Mouse (Mus musculus) intestine, postnatal 0 days (tissue): ENCODE data around the gene Clec1b. TPM values are rescaled to one million over a fixed set of nuclear protein-coding genes. Genes with fewer than 3 reads are reported as not detected.
A peak's percentile ranks its signal among the peaks of the same experiment; 100 is the strongest.

Experiments
- ATAC-seq: fragments of 200-750 bp; cut with Nextera tagmentation; 2 replicates; pipeline ENCODE4 v1.8.0; 2017; ENCODE audit warnings: mild to moderate bottlenecking, moderate TSS enrichment, moderate library complexity
- H3K27ac ChIP-seq: fragments of 300-500 bp; sonication (generic); 2 replicates; pipeline ENCODE4 v1.5.1; 2014; ENCODE audit warnings: mild to moderate bottlenecking, low read depth, low read length, moderate library complexity
- H3K27me3 ChIP-seq: fragments of 300-500 bp; sonication (generic); replicated peaks from 2 replicates; pipeline ENCODE4 v1.6.1; 2014; ENCODE audit warnings: low read length, mixed read lengths; ENCODE audit not compliant: control insufficient read depth, insufficient read depth
- H3K36me3 ChIP-seq: fragments of 300-500 bp; sonication (generic); 2 replicates; pipeline ENCODE4 v1.6.1; 2014; ENCODE audit warnings: mild to moderate bottlenecking, moderate library complexity; ENCODE audit not compliant: control insufficient read depth, insufficient read depth
- H3K4me1 ChIP-seq: fragments of 300-500 bp; sonication (generic); replicated peaks from 2 replicates; pipeline ENCODE4 v1.6.1; 2014; ENCODE audit warnings: antibody characterized with exemption, low read length, mixed read lengths; ENCODE audit not compliant: control insufficient read depth, insufficient read depth
- H3K4me2 ChIP-seq: fragments of 300-500 bp; sonication (generic); replicated peaks from 2 replicates; pipeline ENCODE4 v1.6.1; 2014; ENCODE audit warnings: low read depth, mild to moderate bottlenecking, moderate library complexity
- H3K4me3 ChIP-seq: fragments of 300-500 bp; sonication (generic); 2 replicates; pipeline ENCODE4 v1.5.1; 2014; ENCODE audit warnings: low read depth, low read length
- H3K9ac ChIP-seq: fragments of 300-500 bp; sonication (generic); 2 replicates; pipeline ENCODE4 v1.6.1; 2014; ENCODE audit warnings: mild to moderate bottlenecking, low read depth, low read length
- H3K9me3 ChIP-seq: fragments of 300-500 bp; sonication (generic); 2 replicates; pipeline ENCODE4 v1.6.1; 2016; ENCODE audit warnings: mixed run types; ENCODE audit not compliant: control insufficient read depth
- CTCF ChIP-seq: sonication (generic); IDR thresholded peaks from 2 replicates; pipeline ENCODE4 v1.5.1; 2016; ENCODE audit warnings: low read depth, mild to moderate bottlenecking, control low read depth, antibody characterized with exemption, moderate library complexity
- WGBS: fragments of 180-500 bp; shearing (Covaris S2); extraction: QIAGEN DNeasy Blood & Tissue Kit; methylation state at CpG from one replicate; pipeline ENCODE4 v1.1.7; 2014; 5-methylcytosine and 5-hydroxymethylcytosine counted together
- polyA plus RNA-seq: library from polyadenylated mRNA; unstranded; fragments of >200 nt; fragmentation: Nextera tagmentation; extraction: Ambion mirVana; gene quantifications from 2 replicates; pipeline ENCODE4 v1.2.1, GENCODE M21; 2015

Clec1b gene
- polyA plus RNA-seq = 0.27 and 0.29 TPM in 2 replicates

- Histone ChIP-seq H3K4me1 (no peaks in the 10 kb centered on the region), H3K27ac (no peak within 1 kb of the TSS), H3K9ac (no peak within 1 kb of the TSS), H3K36me3 (no peaks in the 10 kb centered on the region), H3K9me3 (no peaks in the 10 kb centered on the region), H3K27me3 (no peaks in the 10 kb centered on the region), H3K4me2 (no peak within 1 kb of the TSS), H3K4me3 (no peak within 1 kb of the TSS)
- WGBS = 78% methylated on average over 8 of the region's 8 CpGs
- no peak for ATAC-seq
- TF ChIP-seq CTCF = no peak
Observed at GRCm38 (mm10) chr6:129396997-129397396, at the start of gene Clec1b. TSS of gene Clec1b (plus strand) at chr6:129397297.

- no peaks in the 10 kb centered on the region for H3K36me3 ChIP-seq
- H3K4me3 ChIP-seq = no peak overlapping the region
- TF ChIP-seq CTCF = no peak
- ATAC-seq = peak; percentile 60; the same call in 1 of the 2 replicates
- no peak overlapping the region for H3K9ac ChIP-seq
- no peaks in the 10 kb centered on the region for H3K4me1 ChIP-seq
- H3K9me3 ChIP-seq = peaks cover 11% of the 10 kb centered on the region; the same call in 1 of the 2 replicates
- no peak overlapping the region for H3K4me2 ChIP-seq
- H3K27me3 ChIP-seq = no peaks in the 10 kb centered on the region
- 38% methylated on average over 4 of the region's 4 CpGs for WGBS
- no peak overlapping the region for H3K27ac ChIP-seq
Observed at GRCm38 (mm10) chr6:129349524-129350352, 47.4 kb upstream of the Clec1b start.

DNA sequence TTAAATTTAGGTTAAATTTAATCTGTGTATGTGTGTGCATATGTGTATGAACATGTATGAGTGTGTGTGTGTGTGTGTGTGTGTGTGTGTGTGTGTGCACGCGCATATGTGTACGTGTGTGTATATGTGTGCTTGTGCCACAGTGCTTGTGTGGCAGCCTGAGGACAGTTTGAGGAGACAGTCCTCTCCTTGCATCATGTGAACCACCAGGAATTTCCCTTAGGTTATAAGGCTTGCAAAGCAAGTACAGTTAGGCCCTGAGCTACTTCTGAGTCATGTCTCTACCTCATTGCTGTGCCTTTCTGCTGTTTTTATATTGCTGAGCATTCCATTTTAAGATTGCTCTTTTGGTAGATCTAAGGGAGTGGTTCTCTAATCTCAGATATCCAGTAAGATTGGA lies 46.0 kb upstream of the Clec1b start:
- Histone ChIP-seq H3K36me3 (no peaks in the 10 kb centered on the region), H3K27me3 (no peaks in the 10 kb centered on the region), H3K4me3 (no peak overlapping the region), H3K4me2 (no peak overlapping the region), H3K4me1 (no peaks in the 10 kb centered on the region), H3K9ac (no peak overlapping the region), H3K9me3 (peaks cover 11% of the 10 kb centered on the region; the same call in 1 of the 2 replicates), H3K27ac (no peak overlapping the region)
- no peak for TF ChIP-seq CTCF
- no peak for ATAC-seq
- WGBS = 100% methylated on average over 3 of the region's 3 CpGs

GRCm38 (mm10) chr6:129355774-129356173 lies 41.3 kb upstream of the Clec1b start:
- H3K4me1 ChIP-seq = no peaks in the 10 kb centered on the region

GRCm38 (mm10) chr6:129356430-129356829 lies 40.7 kb upstream of the Clec1b start:
- no peak for ATAC-seq
- no peak overlapping the region for H3K9ac ChIP-seq
- no peaks in the 10 kb centered on the region for H3K36me3 ChIP-seq
- H3K4me3 ChIP-seq = no peak overlapping the region
- H3K9me3 ChIP-seq = no peaks in the 10 kb centered on the region
- no peak for TF ChIP-seq CTCF
- H3K4me2 ChIP-seq = no peak overlapping the region
- H3K27me3 ChIP-seq = no peaks in the 10 kb centered on the region
- no peaks in the 10 kb centered on the region for H3K4me1 ChIP-seq
- no peak overlapping the region for H3K27ac ChIP-seq

More at GRCm38 (mm10) chr6:129355774-129356173, 41.3 kb upstream of the Clec1b start:
- ATAC-seq = no peak
- Histone ChIP-seq H3K4me3 (no peak overlapping the region), H3K36me3 (no peaks in the 10 kb centered on the region), H3K27ac (no peak overlapping the region), H3K9ac (no peak overlapping the region), H3K9me3 (no peaks in the 10 kb centered on the region), H3K27me3 (no peaks in the 10 kb centered on the region), H3K4me2 (no peak overlapping the region)
- 98% methylated on average over 2 of the region's 2 CpGs for WGBS
- no peak for TF ChIP-seq CTCF

DNA sequence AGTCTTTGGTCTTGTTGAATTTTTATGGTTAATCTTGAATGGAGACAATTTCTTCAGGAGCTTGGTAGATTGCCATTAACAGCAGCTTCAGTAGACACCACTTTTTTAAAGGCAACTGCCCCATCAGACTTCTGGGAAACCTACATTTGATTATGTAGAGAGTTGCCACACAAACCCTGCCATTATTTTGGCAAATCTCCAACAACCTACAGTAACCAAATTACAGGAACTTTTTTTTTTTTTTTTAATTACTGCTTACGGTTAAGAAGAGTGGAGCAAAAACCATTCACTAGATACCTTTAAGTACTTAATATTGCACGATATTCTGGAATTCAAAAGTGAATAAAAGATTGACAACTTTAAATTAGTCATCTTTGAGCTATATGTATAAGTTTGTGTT lies 37.6 kb upstream of the Clec1b start:
- no peak for ATAC-seq

More for the DNA sequence above, 37.6 kb upstream of the Clec1b start:
- Histone ChIP-seq H3K27me3 (no peaks in the 10 kb centered on the region), H3K36me3 (no peaks in the 10 kb centered on the region), H3K4me3 (no peak overlapping the region), H3K4me1 (no peaks in the 10 kb centered on the region), H3K9ac (no peak overlapping the region), H3K4me2 (no peak overlapping the region), H3K27ac (no peak overlapping the region), H3K9me3 (no peaks in the 10 kb centered on the region)
- 78% methylated on average over 2 of the region's 2 CpGs for WGBS
- no peak for TF ChIP-seq CTCF
